Mouse (Mus musculus): ENCODE data around the gene Gm49510. TPM values are rescaled to one million over a fixed set of nuclear protein-coding genes. Genes with fewer than 3 reads are reported as not detected.

The Gm49510 gene
- total RNA-seq, 2 experiments from 2014 or later = not detected

DNA sequence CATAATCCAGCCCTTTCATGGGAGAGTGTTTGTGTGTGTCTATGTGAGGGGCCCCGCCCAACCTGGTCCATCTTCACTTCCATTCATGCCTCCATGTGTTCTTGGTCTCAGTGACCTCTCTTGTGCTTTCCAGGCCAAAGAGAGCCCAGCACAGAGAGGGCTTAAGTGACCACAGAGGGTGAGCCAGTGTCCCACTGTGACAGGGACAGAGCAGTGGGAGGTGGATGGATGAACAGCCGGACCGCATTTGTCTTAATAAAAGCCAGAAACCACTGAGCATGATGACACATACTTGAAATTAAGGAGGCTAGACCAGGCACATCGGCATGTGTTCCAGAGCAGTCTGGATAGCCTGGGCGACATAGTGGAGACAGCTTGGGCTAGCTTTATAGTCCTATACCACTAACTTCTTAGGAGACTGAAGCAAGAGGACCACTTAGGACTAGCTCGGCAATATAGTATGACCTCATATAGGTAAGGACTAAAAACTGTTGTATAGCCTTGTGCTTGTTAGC is 30.8 kb downstream of the Gm49510 start:
- no peak for DNase-seq (ENCODE audit: extremely low spot score in 1 of 2, low spot score in 2 of 2)
- intact Hi-C loops (cut with DNase I) = no loop called here

DNA sequence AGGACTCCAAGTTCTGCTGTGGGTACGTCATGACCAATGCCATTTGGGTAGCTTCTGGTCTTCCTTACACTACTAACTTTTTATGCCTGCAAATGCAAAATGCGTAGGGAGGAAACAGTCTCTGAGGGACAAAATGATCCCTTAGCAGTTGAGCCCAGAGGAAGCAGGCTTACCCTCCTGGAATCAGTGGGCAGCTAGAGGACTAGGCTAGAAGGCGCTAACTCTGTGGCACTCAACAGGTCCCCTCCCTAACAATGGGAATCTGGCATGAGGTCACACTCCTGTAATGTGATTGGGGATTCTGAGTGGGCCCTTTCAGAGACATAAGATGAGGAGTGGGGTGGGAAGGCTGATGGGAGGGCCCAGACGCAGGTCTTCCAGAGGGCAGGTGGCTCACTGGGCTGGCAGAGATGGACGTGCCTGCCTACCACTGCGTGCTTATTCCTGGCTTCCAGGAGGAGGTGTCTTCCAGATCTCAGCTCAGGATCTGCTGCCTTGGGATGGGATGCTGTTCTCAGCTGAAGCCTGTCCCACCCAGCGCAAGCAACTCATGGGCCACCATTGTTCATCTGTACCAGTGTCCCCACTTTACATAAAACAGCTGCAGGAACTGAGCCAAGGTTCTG is 31.4 kb downstream of the Gm49510 start:
- intact Hi-C loops (cut with DNase I) = no loop called here
- DNase-seq (ENCODE audit: extremely low spot score in 1 of 2, low spot score in 2 of 2) = no peak

DNA sequence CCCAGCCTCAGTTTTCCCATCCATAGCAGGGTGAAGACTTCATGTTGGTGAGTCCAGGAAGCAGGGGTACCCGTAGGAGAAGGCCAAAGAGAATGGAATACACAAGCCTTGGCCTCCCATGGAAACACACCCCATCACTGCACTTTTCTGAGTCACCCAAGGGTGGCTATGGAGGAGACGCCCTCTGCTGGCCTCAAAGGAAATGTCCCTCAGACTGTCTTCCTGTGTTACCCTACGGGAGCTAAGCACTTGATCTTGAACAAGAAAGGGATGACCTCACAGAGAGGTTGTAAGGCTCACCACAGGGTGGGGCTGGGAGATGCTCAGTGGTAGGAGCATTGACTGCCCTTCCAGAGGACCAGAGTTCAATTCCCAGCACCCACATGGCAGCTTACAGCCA is 32.1 kb downstream of the Gm49510 start:
- no peak for DNase-seq (ENCODE audit: extremely low spot score in 1 of 2, low spot score in 2 of 2)
- intact Hi-C loops (cut with DNase I) = no loop called here

DNA sequence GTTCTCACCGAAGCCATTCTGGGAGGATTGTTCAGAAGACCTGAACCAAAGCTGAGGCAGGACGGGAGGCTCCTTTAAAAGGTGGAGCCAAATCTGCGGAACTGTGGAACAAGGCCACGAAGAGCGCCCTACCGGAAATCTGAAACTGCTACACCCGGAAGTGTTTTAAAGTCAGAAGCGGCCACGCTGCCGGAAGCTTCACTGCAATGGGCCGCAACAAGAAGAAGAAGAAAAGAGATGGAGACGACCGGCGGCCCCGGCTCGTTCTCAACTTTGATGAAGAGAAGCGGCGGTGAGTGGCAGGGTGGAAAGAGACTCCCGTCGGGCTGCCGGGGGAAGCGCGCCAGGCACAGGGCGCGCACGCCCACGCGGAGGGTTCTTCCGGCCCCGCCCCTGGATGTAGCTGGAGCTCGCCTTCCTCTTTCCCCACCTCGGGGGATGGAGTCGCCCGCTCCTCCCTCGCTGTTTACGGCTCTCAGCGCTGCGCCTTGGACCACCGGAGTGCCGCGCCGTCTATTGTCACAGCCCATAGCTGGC is 35.4 kb downstream of the Gm49510 start, which contains the start of gene Nol12:
Gene Nol12 (plus strand): TSS at position 150 of the 537 bp plus-strand sequence.
- peak; percentile 85 to 89 for DNase-seq (ENCODE audit: extremely low spot score in 1 of 2, low spot score in 2 of 2)
- intact Hi-C loops (cut with DNase I) = no loop called here

DNA sequence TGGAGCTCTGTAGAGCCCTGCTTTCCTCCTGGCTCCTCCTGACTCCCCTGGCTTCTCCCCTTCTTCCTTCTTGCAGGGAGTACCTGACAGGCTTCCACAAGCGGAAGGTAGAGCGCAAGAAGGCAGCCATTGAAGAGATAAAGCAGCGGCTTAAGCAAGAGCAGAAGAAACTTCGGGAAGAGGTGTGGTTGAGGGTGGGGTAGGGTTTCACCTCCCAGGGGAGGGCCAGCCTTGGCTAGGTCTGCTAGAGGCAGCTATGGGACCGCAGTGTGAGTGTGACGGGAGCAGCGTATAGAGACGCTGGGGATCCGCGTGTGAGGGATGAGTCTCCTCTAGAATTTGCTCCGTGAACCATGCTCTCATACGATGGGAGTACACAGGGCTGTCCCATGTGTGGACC is 36.9 kb downstream of the Gm49510 start:
- intact Hi-C loops (cut with DNase I) = no loop called here
- no peak for DNase-seq (ENCODE audit: extremely low spot score in 1 of 2, low spot score in 2 of 2)

DNA sequence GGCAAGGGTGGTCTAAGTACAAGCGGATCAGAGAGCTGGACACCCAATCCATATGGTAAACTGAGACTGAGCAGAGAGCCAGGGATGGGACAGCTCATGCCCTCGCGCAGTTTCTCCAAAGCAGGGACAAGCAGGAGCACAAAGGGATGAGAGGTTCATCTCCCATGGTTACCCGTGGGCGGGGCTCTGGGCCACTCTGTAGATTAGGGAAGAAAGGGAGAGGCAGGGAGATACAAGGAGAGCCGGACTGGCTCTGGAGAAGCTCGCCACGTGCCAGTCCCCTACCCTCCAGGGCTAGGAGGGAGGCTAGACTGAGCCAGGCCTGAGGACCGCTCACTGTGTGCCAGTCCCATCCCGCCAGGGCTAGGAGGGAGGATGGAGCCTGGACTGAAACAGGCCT is 37.8 kb downstream of the Gm49510 start:
- DNase-seq (ENCODE audit: extremely low spot score in 1 of 2, low spot score in 2 of 2) = no peak
- intact Hi-C loops (cut with DNase I) = no loop called here

DNA sequence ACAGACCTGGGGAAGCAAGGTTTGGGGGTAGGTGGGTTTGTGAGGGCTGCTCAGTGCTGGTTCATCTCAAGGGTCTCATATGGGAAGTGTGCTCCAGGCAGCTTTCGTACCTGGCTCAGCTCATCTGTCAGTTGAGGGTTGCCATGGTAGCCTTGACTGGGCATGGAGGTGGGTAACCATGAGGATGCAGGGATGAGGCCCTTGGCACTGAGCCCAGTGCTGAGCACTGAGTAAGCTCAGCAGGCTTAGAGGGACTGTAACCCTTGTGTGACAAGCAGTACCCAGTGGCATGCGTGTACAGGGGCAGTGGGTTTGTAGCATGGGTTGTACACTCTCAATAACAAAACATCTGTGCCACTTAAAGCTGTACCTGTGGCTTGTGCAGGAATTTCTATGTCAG is 38.5 kb downstream of the Gm49510 start:
- DNase-seq (ENCODE audit: extremely low spot score in 1 of 2, low spot score in 2 of 2) = no peak
- intact Hi-C loops (cut with DNase I) = no loop called here

DNA sequence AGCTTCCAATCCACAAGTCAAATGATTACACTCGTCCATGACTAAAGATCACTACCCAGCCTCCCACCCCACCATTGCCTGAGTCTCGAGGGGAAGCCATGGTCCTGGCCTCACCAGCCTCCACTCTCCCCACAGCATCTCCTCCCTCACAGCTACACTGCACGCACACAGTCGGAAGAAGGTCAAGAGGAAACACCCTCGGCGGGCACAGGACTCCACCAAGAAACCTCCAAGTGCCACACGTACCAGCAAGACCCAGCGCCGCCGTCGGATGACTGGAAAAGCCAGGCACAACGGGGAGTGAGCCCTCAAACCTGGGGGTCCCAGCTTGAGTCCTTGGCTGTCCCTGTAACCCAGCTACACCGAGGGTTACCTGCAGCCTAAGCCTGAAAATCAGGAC is 40.9 kb downstream of the Gm49510 start:
- intact Hi-C loops (cut with DNase I) = no loop called here
- no peak for DNase-seq (ENCODE audit: extremely low spot score in 1 of 2, low spot score in 2 of 2)

DNA sequence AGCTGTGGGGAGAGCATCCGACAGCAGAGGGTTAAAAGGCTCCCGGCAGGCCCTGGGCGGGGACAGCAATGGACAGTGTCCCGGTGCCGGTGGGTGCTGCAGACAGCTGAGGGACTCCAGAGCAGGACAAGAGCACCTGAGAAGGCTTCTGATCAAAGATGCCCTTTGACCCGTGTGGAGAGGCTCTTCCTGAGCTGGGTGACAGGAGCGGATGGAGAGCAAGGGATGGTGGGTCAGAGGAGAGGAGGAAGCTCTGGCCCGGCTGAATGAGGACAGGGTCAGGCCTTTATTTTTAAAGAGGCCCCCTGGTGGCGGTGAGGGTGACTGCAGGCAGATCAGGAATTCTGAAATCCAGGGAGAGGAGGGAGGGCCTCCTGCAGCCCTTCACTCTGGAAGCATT is 43.2 kb downstream of the Gm49510 start:
- intact Hi-C loops (cut with DNase I) = no loop called here
- peak; percentile 76 to 84 for DNase-seq (ENCODE audit: extremely low spot score in 1 of 2, low spot score in 2 of 2)

DNA sequence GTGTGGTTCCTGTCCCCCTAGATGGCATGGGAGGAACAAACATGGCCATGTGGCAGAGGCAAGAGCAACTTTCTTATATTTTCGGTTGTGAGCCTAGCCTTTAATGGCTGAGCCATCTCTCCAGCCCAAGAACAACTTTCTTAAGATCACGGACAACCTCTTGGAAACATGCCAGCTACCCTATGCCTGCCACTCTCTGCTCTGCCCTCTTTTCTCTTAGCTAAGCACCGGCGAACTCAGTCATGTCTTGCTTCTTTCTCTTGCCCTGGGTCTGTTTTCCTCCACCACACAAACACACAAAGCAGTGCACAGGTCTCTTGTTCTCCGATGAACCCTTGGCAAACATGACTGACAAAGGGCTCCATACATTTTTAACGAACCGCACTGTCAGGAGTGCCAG is 46.8 kb downstream of the Gm49510 start:
- intact Hi-C loops (cut with DNase I) = no loop called here
- DNase-seq (ENCODE audit: extremely low spot score in 1 of 2, low spot score in 2 of 2) = no peak

DNA sequence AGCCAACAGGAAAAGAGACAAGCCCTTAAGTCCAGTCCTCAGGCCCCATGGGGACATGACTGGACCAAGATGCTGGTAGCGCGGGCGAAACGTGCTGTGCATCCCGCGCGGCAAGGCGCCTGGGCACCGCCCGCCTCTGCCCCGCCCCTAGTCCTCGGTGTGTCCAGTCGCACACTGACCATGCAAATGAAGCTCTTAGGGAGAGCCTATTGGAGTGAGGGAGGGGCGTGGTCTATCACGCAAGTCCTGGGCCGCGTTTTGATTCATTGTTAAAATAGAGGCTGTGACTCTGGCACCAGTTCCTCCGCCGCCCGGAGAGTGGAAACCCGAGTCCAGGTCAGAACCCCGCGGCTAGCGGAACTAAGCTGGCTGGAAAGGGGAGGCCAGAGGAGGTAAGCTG is 48.2 kb downstream of the Gm49510 start, which contains the start of gene Triobp:
Gene Triobp (plus strand): TSS at position 68 of the 400 bp plus-strand sequence.
- intact Hi-C loops (cut with DNase I) = no loop called here
- peak; percentile 86 to 95 for DNase-seq (ENCODE audit: extremely low spot score in 1 of 2, low spot score in 2 of 2)

DNA sequence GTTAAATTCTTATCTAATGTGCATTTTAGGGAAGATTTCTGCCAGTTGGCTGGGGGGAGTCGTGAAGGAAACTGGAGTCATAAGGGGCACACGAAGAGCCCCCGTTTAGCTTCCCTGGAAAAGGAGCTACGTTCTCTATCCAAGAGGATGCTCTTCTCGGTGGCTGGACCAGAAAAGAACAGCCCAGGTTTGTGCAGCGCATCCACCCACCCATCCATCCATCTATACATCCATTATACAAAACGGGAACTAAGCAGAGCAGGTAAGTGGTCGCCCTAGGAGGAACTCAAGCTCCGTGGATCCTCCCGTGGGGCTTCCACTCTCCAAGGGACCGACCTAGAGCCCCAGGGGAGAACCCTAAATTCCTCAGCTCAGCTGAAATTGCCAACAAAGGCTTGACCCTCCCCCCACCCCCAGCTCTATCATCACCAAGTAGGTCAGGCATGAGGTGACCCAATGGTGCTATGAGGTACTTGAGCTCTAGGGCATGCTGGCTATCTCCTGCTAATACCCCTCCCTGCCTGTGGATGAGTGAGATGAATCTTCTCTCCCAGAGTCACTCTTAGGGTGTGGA is 48.8 kb downstream of the Gm49510 start:
- no peak for DNase-seq (ENCODE audit: extremely low spot score in 1 of 2, low spot score in 2 of 2)
- intact Hi-C loops (cut with DNase I) = no loop called here

DNA sequence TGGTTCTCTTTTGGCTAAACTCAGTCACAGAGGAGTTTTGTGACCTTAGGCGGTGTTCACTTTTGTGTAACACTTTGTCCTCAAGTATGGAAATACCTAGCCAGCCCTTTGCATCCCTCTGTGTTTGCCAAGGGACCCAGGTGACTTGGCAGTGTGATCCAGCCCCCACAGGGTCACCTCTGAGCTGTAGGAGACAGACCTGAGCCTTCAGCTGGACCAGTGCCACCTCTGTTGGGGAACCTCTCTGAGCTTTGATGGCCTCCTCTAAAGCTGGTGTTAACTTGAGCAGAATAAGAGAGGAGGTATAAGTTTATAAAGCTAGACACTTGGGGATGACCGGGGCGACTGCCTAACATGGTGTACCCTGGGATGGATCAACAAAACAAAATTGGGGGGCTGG is 49.4 kb downstream of the Gm49510 start:
- DNase-seq (ENCODE audit: extremely low spot score in 1 of 2, low spot score in 2 of 2) = no peak
- intact Hi-C loops (cut with DNase I) = no loop called here

DNA sequence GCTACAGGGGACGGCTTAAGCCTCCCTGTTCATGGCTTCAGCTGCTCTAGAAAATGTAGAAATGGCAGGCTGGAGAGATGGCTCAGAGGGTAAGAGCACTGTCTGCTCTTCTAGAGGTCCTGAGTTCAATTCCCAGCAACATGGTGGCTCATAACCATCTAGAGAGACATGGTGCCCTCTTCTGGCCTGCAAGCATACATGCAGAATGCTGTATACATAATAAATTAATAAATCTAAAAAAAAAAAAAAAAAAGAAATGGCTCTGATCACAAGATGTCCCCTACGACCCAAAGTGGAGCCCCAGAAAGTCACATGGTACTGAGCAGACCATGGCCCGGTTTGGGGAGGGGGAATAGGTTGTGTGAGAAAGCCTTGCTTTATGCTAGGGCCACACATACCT is 56.2 kb downstream of the Gm49510 start:
- intact Hi-C loops (cut with DNase I) = no loop called here
- no peak for DNase-seq (ENCODE audit: extremely low spot score in 1 of 2, low spot score in 2 of 2)

DNA sequence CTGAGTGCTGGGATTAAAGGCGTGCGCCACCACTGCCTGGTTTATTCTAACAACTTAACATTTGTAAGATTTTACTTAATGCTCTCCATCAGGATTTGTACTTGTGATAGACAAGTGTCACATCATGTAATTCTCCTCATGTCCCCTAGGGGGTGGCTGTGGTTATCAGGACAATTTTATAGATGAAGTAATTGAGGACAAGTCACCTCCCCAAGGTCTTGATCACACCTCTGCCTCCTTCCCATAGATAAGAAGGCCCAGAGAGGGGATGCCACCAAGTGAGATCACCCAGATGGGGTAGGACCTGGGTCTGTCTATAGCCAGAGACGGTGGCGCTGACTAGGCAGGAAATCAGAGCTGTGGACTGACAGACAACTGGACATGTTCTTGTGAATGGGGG is 56.9 kb downstream of the Gm49510 start:
- DNase-seq (ENCODE audit: extremely low spot score in 1 of 2, low spot score in 2 of 2) = no peak
- intact Hi-C loops (cut with DNase I) = no loop called here

DNA sequence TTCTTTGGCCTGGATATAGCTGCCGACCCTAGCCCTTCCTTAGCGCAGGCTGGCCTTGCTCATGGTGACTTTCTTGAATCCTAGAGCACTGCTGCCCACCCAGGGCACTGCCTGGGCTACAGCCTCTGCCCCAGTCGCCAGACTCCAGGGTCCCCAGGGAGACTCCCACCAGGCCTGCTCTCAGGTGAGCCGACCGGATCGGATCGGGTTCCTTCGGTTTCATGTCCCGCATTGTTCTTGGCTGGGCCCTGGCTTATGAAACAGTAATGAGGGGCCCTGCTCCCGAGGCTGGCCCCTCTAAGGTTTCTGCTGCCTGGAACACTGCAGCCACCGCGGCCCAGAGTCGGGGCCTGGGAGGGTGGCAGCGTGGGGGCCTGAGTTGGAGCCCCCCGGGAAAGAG is 57.6 kb downstream of the Gm49510 start:
- DNase-seq (ENCODE audit: extremely low spot score in 1 of 2, low spot score in 2 of 2) = no peak
- intact Hi-C loops (cut with DNase I) = no loop called here

DNA sequence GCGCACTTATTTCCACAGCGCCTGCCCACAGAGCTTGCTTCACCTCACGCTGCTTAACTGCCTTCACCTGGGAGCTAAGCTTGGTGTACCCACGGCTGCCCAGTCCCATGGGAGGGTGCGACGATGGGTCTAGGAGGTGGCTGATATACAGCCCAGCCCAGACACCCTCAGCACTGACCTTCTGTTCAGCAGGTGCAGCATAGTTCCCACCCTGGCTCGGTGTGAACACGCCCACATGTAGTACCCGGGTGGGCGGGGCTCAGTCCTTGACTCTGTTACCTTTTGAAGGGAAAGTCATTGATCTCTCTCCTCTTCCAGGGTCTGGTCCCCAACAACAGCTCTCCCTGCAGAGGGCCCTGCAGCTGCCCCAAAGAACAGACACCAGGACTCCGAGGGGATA is 60.1 kb downstream of the Gm49510 start:
- intact Hi-C loops (cut with DNase I) = no loop called here
- DNase-seq (ENCODE audit: extremely low spot score in 1 of 2, low spot score in 2 of 2) = no peak

DNA sequence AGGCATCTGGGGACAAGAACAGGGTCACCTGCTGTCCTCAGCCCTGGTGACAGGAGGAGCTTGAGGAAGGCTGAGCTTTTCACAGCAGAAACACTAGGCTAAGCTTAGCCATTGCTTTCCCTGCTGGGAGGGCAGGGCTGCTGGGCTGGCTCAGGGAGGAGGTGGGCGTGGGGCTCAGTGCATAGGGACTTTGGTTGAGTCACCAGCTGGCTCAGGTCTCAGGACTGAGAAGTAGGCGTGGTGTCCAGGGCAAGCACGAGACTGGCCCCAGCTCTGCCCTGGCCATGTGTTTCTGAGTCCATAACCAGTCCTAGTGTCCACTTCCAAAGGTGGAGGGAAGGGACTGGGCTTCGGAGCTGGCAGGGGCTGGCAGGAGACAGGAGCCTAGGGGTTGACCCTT is 60.6 kb downstream of the Gm49510 start:
- DNase-seq (ENCODE audit: extremely low spot score in 1 of 2, low spot score in 2 of 2) = no peak
- intact Hi-C loops (cut with DNase I) = no loop called here

DNA sequence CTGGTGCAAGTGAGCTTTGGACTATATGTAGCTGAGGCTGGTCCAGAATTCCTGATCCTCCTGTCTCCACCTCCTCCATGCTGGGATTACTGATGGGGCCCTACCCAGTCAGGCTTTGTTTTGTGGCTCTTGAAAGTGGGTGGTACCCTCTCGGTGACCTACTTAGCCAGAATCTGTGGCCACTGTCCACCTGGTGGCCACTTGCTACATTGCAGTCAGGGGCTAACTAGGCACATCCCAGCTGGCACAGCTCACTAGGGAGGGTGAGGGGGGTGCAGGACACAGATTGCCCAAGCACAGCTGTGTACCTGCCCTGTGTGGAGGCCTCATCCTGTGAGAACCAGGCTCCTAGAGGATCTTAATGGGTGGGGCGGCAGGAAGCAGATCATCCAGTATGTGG is 63.4 kb downstream of the Gm49510 start:
- peak; percentile 27 to 83 for DNase-seq (ENCODE audit: extremely low spot score in 1 of 2, low spot score in 2 of 2)
- intact Hi-C loops (cut with DNase I) = no loop called here

All from left cerebral cortex, postnatal 10 days (tissue).